Mouse (Mus musculus): ENCODE data around the gene Rap1gap2. TPM values are rescaled to one million over a fixed set of nuclear protein-coding genes. Genes with fewer than 3 reads are reported as not detected.
A peak's percentile ranks its signal among the peaks of the same experiment; 100 is the strongest.

Gene Rap1gap2
- total and polyA plus RNA-seq, 3 experiments: 55.4 to 79.8 (median 76.6) TPM

DNA sequence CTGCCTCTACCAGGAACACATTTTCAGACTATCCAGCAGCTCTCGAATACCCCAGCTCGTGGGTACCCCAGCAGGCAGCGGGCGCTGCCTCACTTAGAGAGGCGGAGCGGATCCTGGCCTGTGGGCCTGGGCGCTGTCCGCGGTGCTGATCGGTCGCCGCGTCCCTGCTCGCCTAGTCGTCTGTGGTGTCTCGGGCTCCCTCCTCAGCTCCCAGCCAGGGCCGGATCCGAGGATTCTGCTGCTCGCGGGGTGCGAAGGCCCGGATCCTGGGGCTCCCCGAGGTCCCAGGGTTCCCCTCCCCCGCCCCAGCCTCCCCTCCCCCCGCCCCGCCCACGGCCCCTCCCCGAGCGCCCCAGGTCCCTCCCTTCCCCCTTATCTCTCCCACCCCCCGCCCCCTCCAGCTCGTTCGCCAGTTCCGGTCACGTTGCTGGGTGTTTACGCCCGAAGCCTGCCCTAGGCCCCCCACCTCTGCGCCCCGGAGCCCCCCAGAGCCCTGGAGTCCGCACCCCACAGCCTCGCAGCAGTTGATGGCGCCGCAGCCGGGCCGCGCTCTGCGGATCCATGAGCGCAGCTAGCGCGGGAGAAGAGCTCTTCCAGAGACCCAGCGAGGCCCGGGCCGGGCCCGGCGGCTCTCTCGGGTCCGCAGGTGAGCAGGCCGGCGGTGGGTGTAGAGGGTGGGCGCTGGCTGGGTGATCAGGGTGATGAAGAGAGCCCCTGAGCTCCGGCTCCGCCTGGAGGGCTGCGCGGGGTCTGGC is 8.7 kb upstream of the Rap1gap2 start, which contains the start of gene Ccdc92b:
TSS of gene Ccdc92b (plus strand) at position 405 of the 755 bp plus-strand sequence.
- H3K27me3 ChIP-seq (replicated peaks): peaks cover 86% of the 10 kb centered on the region
- no peaks in the 10 kb centered on the region for H3K79me2 ChIP-seq (replicated peaks; ENCODE audit: control insufficient read depth, extremely low read depth, insufficient read depth, poor library complexity, severe bottlenecking)
- peak within 1 kb of the TSS; percentile 77 for H3K4me2 ChIP-seq (ENCODE audit: insufficient read depth, low read depth, poor library complexity, severe bottlenecking)
- H3K9ac ChIP-seq (ENCODE audit: insufficient read depth, low read depth): no peak within 1 kb of the TSS
- H3K36me3 ChIP-seq (replicated peaks in 1 of 2; ENCODE audit: control insufficient read depth in 1 of 2, insufficient read depth in 1 of 2, low read length in 1 of 2): no peaks in the 10 kb centered on the region
- peaks cover 4% of the 10 kb centered on the region for H3K9me3 ChIP-seq (replicated peaks; ENCODE audit: low read length)
- TF ChIP-seq JUND (conservative IDR thresholded peaks at IDR 0.05; ENCODE audit: low read depth, low read length) (no peak), MAZ (IDR thresholded peaks at IDR 0.05; ENCODE audit: low read depth, low read length) (no peak), POLR2A (IDR thresholded peaks at IDR 0.05; ENCODE audit: low read depth, low read length) (no peak), HCFC1 (IDR thresholded peaks at IDR 0.05; ENCODE audit: low read depth, low read length) (no peak), JUN (IDR thresholded peaks at IDR 0.05; ENCODE audit: insufficient read depth, low read depth, low read length) (no peak), UBTF (IDR thresholded peaks at IDR 0.05; ENCODE audit: low read depth, low read length) (0 out of 2 replicates have a peak, but pooled peaks have one; percentile 48), CHD1 (IDR thresholded peaks at IDR 0.05; ENCODE audit: low read depth, low read length) (no peak), KAT2A (IDR thresholded peaks at IDR 0.05; ENCODE audit: insufficient replicate concordance, low read length) (no peak), ZNF384 (IDR thresholded peaks at IDR 0.05; ENCODE audit: low read depth, low read length) (no peak), SIN3A (IDR thresholded peaks at IDR 0.05; ENCODE audit: low read length) (peak; percentile 80), CTCF (conservative IDR thresholded peaks at IDR 0.05 in 1 of 2, IDR thresholded peaks at IDR 0.05 in 1 of 2; ENCODE audit: low read depth in 2 of 2, low read length in 2 of 2) (no peak), RAD21 (IDR thresholded peaks at IDR 0.05; ENCODE audit: low read depth, low read length) (no peak), NRF1 (IDR thresholded peaks at IDR 0.05; ENCODE audit: low read depth, low read length) (no peak), SMC3 (IDR thresholded peaks at IDR 0.05; ENCODE audit: low read depth, low read length) (no peak), ELF1 (IDR thresholded peaks at IDR 0.05; ENCODE audit: low read depth, low read length) (no peak), ZKSCAN1 (IDR thresholded peaks at IDR 0.05; ENCODE audit: borderline replicate concordance, low read depth, low read length) (no peak), MAFK (IDR thresholded peaks at IDR 0.05; ENCODE audit: insufficient replicate concordance, low read length) (no peak), MXI1 (IDR thresholded peaks at IDR 0.05; ENCODE audit: low read depth, low read length) (0 out of 2 replicates have a peak, but pooled peaks have one; percentile 36), BHLHE40 (IDR thresholded peaks at IDR 0.05; ENCODE audit: low read depth, low read length) (no peak), USF2 (conservative IDR thresholded peaks at IDR 0.05; ENCODE audit: low read depth, low read length) (no peak), EP300 (IDR thresholded peaks at IDR 0.05; ENCODE audit: low read length) (no peak), MAX (IDR thresholded peaks at IDR 0.05; ENCODE audit: low read length) (no peak)
- DNase-seq (ENCODE audit: extremely low read depth): peak; percentile 49
- dilution Hi-C loops (cut with MboI; ENCODE audit: extremely low pct_ligation_motif_present, extremely low pct_unique_long_range_greater_than_20kb, low sequenced_read_pairs): no loop called here
- H3K4me3 ChIP-seq (replicated peaks in 1 of 3; ENCODE audit: low read depth in 2 of 3, low read length in 2 of 3, poor library complexity in 1 of 3): no peak within 1 kb of the TSS
- in situ Hi-C loops (cut with MboI; ENCODE audit: low pct_ligation_motif_present, low pct_unique_long_range_greater_than_20kb, low sequenced_read_pairs): no loop called here
- H3K4me1 ChIP-seq (ENCODE audit: control insufficient read depth in 1 of 2, insufficient read depth in 2 of 2): no peaks in the 10 kb centered on the region
- H3K27ac ChIP-seq (ENCODE audit: insufficient read depth, low read depth): no peak within 1 kb of the TSS
